Mouse (Mus musculus) C2C12 (cell line): ENCODE measurements around the gene Apeh.

Experiments
- CTCF ChIP-seq: IDR thresholded peaks from one replicate; pipeline ENCODE4 v1.5.1; 2011; ENCODE audit not compliant: control insufficient read depth, insufficient read depth, insufficient read length
- MYOD1 ChIP-seq: IDR thresholded peaks from one replicate; pipeline ENCODE4 v1.6.1; 2011; ENCODE audit warnings: low read depth; ENCODE audit not compliant: control insufficient read depth, insufficient read length

- TF ChIP-seq CTCF: no peak
- TF ChIP-seq MYOD1: no peak
Measured at GRCm38 (mm10) chr9:108112719-108113340, 18.4 kb upstream of the Apeh start.
